Mouse (Mus musculus): ENCODE measurements around the gene Cxcl16. TPM values are rescaled to one million over a fixed set of nuclear protein-coding genes. Genes with fewer than 3 reads are reported as not detected.

Cxcl16 gene
- 6.0 and 7.3 TPM in 2 replicates for polyA plus RNA-seq (2012; rRNA removed)

GRCm38 (mm10) chr11:70459601-70460101, at the start of gene Cxcl16:
Gene Cxcl16 (minus strand): TSS chr11:70459984.

GRCm38 (mm10) chr11:70504970-70505369, 45.2 kb upstream of the Cxcl16 start, which contains the start of gene Tm4sf5:
Gene Tm4sf5 (plus strand): TSS chr11:70505244.

GRCm38 (mm10) chr11:70458688-70459600, 840 bp downstream of the Cxcl16 start, which contains the start of gene Zmynd15:
Gene Zmynd15 (plus strand): TSS chr11:70459433.

GRCm38 (mm10) chr11:70451797-70452498, 7.8 kb downstream of the Cxcl16 start, which contains the start of gene Med11:
Gene Med11 (plus strand): TSS chr11:70451919.

GRCm38 (mm10) chr11:70432048-70432894, 27.5 kb downstream of the Cxcl16 start, which contains the start of gene Arrb2:
Gene Arrb2 (plus strand): TSS chr11:70432635.

GRCm38 (mm10) chr11:70409594-70410296, 50.0 kb downstream of the Cxcl16 start, which contains the start of gene Pelp1:
Gene Pelp1 (minus strand): TSS chr11:70410031.

Other genes with a start within 250 kb of the Cxcl16 start
- gene Slc16a11, start 247.2 kb downstream of the Cxcl16 start, polyA plus RNA-seq (2012; rRNA removed), result 3.3 and 3.6 TPM in 2 replicates
- gene Slc16a13, start 238.9 kb downstream of the Cxcl16 start, polyA plus RNA-seq (2012; rRNA removed), result 1.1 and 1.7 TPM in 2 replicates
- gene Bcl6b, start 230.2 kb downstream of the Cxcl16 start, polyA plus RNA-seq (2012; rRNA removed), result 1.3 and 1.6 TPM in 2 replicates
- gene 0610010K14Rik, start 222.1 kb downstream of the Cxcl16 start, polyA plus RNA-seq (2012; rRNA removed), result 38.7 and 43.7 TPM in 2 replicates
- 4.0 and 4.5 TPM in 2 replicates for gene Gm21988, start 220.2 kb downstream of the Cxcl16 start, polyA plus RNA-seq (2012; rRNA removed)
- gene Rnasek, start 220.1 kb downstream of the Cxcl16 start, polyA plus RNA-seq (2012; rRNA removed), result 52.5 and 55.2 TPM in 2 replicates
- gene Alox12, start 204.6 kb downstream of the Cxcl16 start, polyA plus RNA-seq (2012; rRNA removed), result 9.4 and 10.6 TPM in 2 replicates
- gene Alox12e, start 137.4 kb downstream of the Cxcl16 start, polyA plus RNA-seq (2012; rRNA removed), result 0.07 and 0.15 TPM in 2 replicates
- 2.7 and 4.3 TPM in 2 replicates for gene Alox15, start 108.0 kb downstream of the Cxcl16 start, polyA plus RNA-seq (2012; rRNA removed)
- gene Pelp1, start 50.0 kb downstream of the Cxcl16 start, polyA plus RNA-seq (2012; rRNA removed), result 6.3 and 7.7 TPM in 2 replicates
- 38.7 and 50.6 TPM in 2 replicates for gene Arrb2, start 27.3 kb downstream of the Cxcl16 start, polyA plus RNA-seq (2012; rRNA removed)
- gene Med11, start 8.1 kb downstream of the Cxcl16 start, polyA plus RNA-seq (2012; rRNA removed), result 13.6 and 15.2 TPM in 2 replicates
- gene Zmynd15, start 551 bp downstream of the Cxcl16 start, polyA plus RNA-seq (2012; rRNA removed), result 0.85 and 0.97 TPM in 2 replicates
- 0.95 and 1.3 TPM in 2 replicates for gene Tm4sf5, start 45.3 kb upstream of the Cxcl16 start, polyA plus RNA-seq (2012; rRNA removed)
- gene Vmo1, start 54.6 kb upstream of the Cxcl16 start, polyA plus RNA-seq (2012; rRNA removed), result 0.49 and 0.77 TPM in 2 replicates
- gene Gltpd2, start 59.2 kb upstream of the Cxcl16 start, polyA plus RNA-seq (2012; rRNA removed), result 20.0 TPM in 2 replicates
- gene Psmb6, start 65.4 kb upstream of the Cxcl16 start, polyA plus RNA-seq (2012; rRNA removed), result 144 and 153 TPM in 2 replicates
- not detected in 2 replicates for gene Gm40193, start 73.0 kb upstream of the Cxcl16 start, polyA plus RNA-seq (2012; rRNA removed)
- gene Pld2, start 80.1 kb upstream of the Cxcl16 start, polyA plus RNA-seq (2012; rRNA removed), result 4.7 and 5.0 TPM in 2 replicates
- gene Mink1, start 102.9 kb upstream of the Cxcl16 start, polyA plus RNA-seq (2012; rRNA removed), result 16.6 and 23.7 TPM in 2 replicates
- not detected in 2 replicates for gene 4930544D05Rik, start 155.9 kb upstream of the Cxcl16 start, polyA plus RNA-seq (2012; rRNA removed)
- gene Chrne, start 159.2 kb upstream of the Cxcl16 start, polyA plus RNA-seq (2012; rRNA removed), result 0.08 and 0.17 TPM in 2 replicates
- 2.2 and 2.8 TPM in 2 replicates for gene Gp1ba, start 179.1 kb upstream of the Cxcl16 start, polyA plus RNA-seq (2012; rRNA removed)
- 50.1 and 53.4 TPM in 2 replicates for gene Rnf167, start 187.3 kb upstream of the Cxcl16 start, polyA plus RNA-seq (2012; rRNA removed)
- gene Slc25a11, start 187.5 kb upstream of the Cxcl16 start, polyA plus RNA-seq (2012; rRNA removed), result 72.3 and 79.7 TPM in 2 replicates
- 372 and 387 TPM in 2 replicates for gene Pfn1, start 194.7 kb upstream of the Cxcl16 start, polyA plus RNA-seq (2012; rRNA removed)
- gene Eno3, start 197.2 kb upstream of the Cxcl16 start, polyA plus RNA-seq (2012; rRNA removed), result 4.5 and 4.8 TPM in 2 replicates
- gene Spag7, start 209.4 kb upstream of the Cxcl16 start, polyA plus RNA-seq (2012; rRNA removed), result 41.6 and 44.2 TPM in 2 replicates
- 3.3 and 4.2 TPM in 2 replicates for gene Camta2, start 228.1 kb upstream of the Cxcl16 start, polyA plus RNA-seq (2012; rRNA removed)
- gene Inca1, start 240.2 kb upstream of the Cxcl16 start, polyA plus RNA-seq (2012; rRNA removed), result 2.8 and 2.9 TPM in 2 replicates
- 13.2 and 15.3 TPM in 2 replicates for gene Kif1c, start 240.6 kb upstream of the Cxcl16 start, polyA plus RNA-seq (2012; rRNA removed)